Mouse (Mus musculus) stomach, embryonic 16.5 days (tissue): ENCODE measurements around the gene Gm10639. TPM values are rescaled to one million over a fixed set of nuclear protein-coding genes. Genes with fewer than 3 reads are reported as not detected.

Experiments
- polyA plus RNA-seq: library from polyadenylated mRNA; unstranded; fragments of >200 nt; fragmentation: Nextera tagmentation; extraction: Ambion mirVana; gene quantifications from 2 replicates; pipeline ENCODE4 v1.2.1, GENCODE M21; 2015

The Gm10639 gene
- polyA plus RNA-seq, 1 experiment from 2014 or later, result 0.65 TPM

Other genes starting within 250 kb of the Gm10639 start
- not detected in 2 replicates for gene Gcm1, start 238.0 kb upstream of the Gm10639 start, polyA plus RNA-seq
- gene Fbxo9, start 180.9 kb upstream of the Gm10639 start, polyA plus RNA-seq, result 35.7 and 36.2 TPM in 2 replicates
- 25.3 and 25.6 TPM in 2 replicates for gene Ick, start 180.7 kb upstream of the Gm10639 start, polyA plus RNA-seq
- 784 and 968 TPM in 2 replicates for gene Gsta4, start 107.1 kb upstream of the Gm10639 start, polyA plus RNA-seq
- gene Gsta1, start 59.3 kb upstream of the Gm10639 start, polyA plus RNA-seq, result 109 and 152 TPM in 2 replicates
- gene Gm3776, start 32.8 kb upstream of the Gm10639 start, polyA plus RNA-seq, result 87.2 and 133 TPM in 2 replicates
- not detected in 2 replicates for gene Omt2a, start 24.9 kb downstream of the Gm10639 start, polyA plus RNA-seq
- gene Omt2b, start 37.7 kb downstream of the Gm10639 start, polyA plus RNA-seq, result not detected in 2 replicates
- 31.3 and 32.1 TPM in 2 replicates for gene Gsta2, start 65.9 kb downstream of the Gm10639 start, polyA plus RNA-seq
- gene Dppa5a, start 78.3 kb downstream of the Gm10639 start, polyA plus RNA-seq, result 0.23 TPM in 1 of 2 replicates, not detected in the other
- 0.55 and 0.75 TPM in 2 replicates for gene Ooep, start 88.8 kb downstream of the Gm10639 start, polyA plus RNA-seq
- gene Ddx43, start 105.9 kb downstream of the Gm10639 start, polyA plus RNA-seq, result 0.14 and 0.15 TPM in 2 replicates
- 2.2 and 2.9 TPM in 2 replicates for gene Cgas, start 153.3 kb downstream of the Gm10639 start, polyA plus RNA-seq
- 24.4 and 26.0 TPM in 2 replicates for gene Mto1, start 158.3 kb downstream of the Gm10639 start, polyA plus RNA-seq
- 0.62 and 0.70 TPM in 2 replicates for gene Gm17324, start 158.9 kb downstream of the Gm10639 start, polyA plus RNA-seq
- 4,219 and 4,255 TPM in 2 replicates for gene Eef1a1, start 199.2 kb downstream of the Gm10639 start, polyA plus RNA-seq